Mouse (Mus musculus) MEL (cell line): ENCODE data around the gene Pnpo.

Source experiments
- CTCF ChIP-seq, 3 experiments: IDR thresholded peaks in 2 of 3; conservative IDR thresholded peaks in 1 of 3; 2 replicates each; pipeline ENCODE4 v1.5.1; 2011 to 2012; ENCODE audit warnings: low read length in 3 of 3, low read depth in 2 of 3, mild to moderate bottlenecking in 2 of 3, improper control_type of control experiment in 1 of 3, inconsistent platforms in 1 of 3, mixed read lengths in 1 of 3, moderate library complexity in 1 of 3; ENCODE audit not compliant: control insufficient read depth in 1 of 3, insufficient read depth in 1 of 3, poor library complexity in 1 of 3, severe bottlenecking in 1 of 3
- ELF1 ChIP-seq: IDR thresholded peaks from 2 replicates; pipeline ENCODE4 v1.6.1; 2014; ENCODE audit warnings: low read depth, mild to moderate bottlenecking, inconsistent platforms, low read length, improper control_type of control experiment, moderate library complexity
- KAT2A ChIP-seq: conservative IDR thresholded peaks from 2 replicates; pipeline ENCODE4 v1.6.1; 2012; ENCODE audit warnings: low read depth, low read length, improper control_type of control experiment, inconsistent platforms
- MYB ChIP-seq: IDR thresholded peaks from 2 replicates; pipeline ENCODE4 v1.6.1; 2011; ENCODE audit warnings: mild to moderate bottlenecking, low read depth, low read length, improper control_type of control experiment
- MYC ChIP-seq: IDR thresholded peaks from 2 replicates; pipeline ENCODE4 v1.6.1; 2011; ENCODE audit warnings: low read depth, mild to moderate bottlenecking, low read length, improper control_type of control experiment, moderate library complexity
- POLR2AphosphoS2 ChIP-seq: IDR thresholded peaks from 2 replicates; pipeline ENCODE4 v1.6.1; 2011; ENCODE audit warnings: low read length, improper control_type of control experiment
- TBP ChIP-seq: IDR thresholded peaks from 2 replicates; pipeline ENCODE4 v1.8.0; 2011; ENCODE audit warnings: low read depth, low read length, improper control_type of control experiment
- ZKSCAN1 ChIP-seq: IDR thresholded peaks from 2 replicates; pipeline ENCODE4 v1.6.1; 2012; ENCODE audit warnings: low read depth, mild to moderate bottlenecking, inconsistent platforms, low read length, improper control_type of control experiment, moderate library complexity

GRCm38 (mm10) chr11:96891784-96892527 is 51.8 kb downstream of the Pnpo start:
- TF ChIP-seq TBP (no peak), ZKSCAN1 (no peak), MYB (no peak), POLR2AphosphoS2 (no peak), MYC (no peak), CTCF (IDR thresholded peaks at IDR 0.05 in 2 of 3, conservative IDR thresholded peaks at IDR 0.05 in 1 of 3; ENCODE audit: control insufficient read depth in 1 of 3, insufficient read depth in 1 of 3, low read depth in 2 of 3, low read length in 3 of 3, poor library complexity in 1 of 3, severe bottlenecking in 1 of 3) (no peak), ELF1 (no peak), KAT2A (no peak)
